Mouse (Mus musculus) right cerebral cortex, postnatal 4 days (tissue): ENCODE measurements at regions not wholly inside any gene's neighbourhood (a gene's known extent, or its start where the extent isn't known, plus 50 kb on each side); places are given as distances from the start of the nearest gene placed in this dataset.

ENCODE experiments used
- DNase-seq: peaks from one replicate; pipeline ENCODE4 v3.0.0-alpha.2; 2022

GRCm38 (mm10) chr13:6060229-6060845 lies 199.1 kb downstream of the Klf6 start:
- DNase-seq, result no peak

- DNase-seq, result no peak
Measured at GRCm38 (mm10) chr13:6062305-6062704, 201.0 kb downstream of the Klf6 start.

- DNase-seq, result no peak
Measured at GRCm38 (mm10) chr13:6062729-6063386, 201.6 kb downstream of the Klf6 start.

- no peak for DNase-seq
Measured at GRCm38 (mm10) chr13:6076978-6077825, 215.9 kb downstream of the Klf6 start.

- DNase-seq, result no peak
Measured at GRCm38 (mm10) chr13:6085891-6086290, 224.6 kb downstream of the Klf6 start.

GRCm38 (mm10) chr13:6109018-6109657 lies 247.9 kb downstream of the Klf6 start:
- DNase-seq, result no peak

- no peak for DNase-seq
Measured at GRCm38 (mm10) chr13:6119703-6120102, 258.4 kb downstream of the Klf6 start.

- DNase-seq, result no peak
Measured at GRCm38 (mm10) chr13:6127311-6127710, 266.0 kb downstream of the Klf6 start.

- DNase-seq, result no peak
Measured at GRCm38 (mm10) chr13:6128903-6129302, 267.6 kb downstream of the Klf6 start.

- DNase-seq, result no peak
Measured at GRCm38 (mm10) chr13:6131363-6131762, 270.1 kb downstream of the Klf6 start.

- no peak for DNase-seq
Measured at GRCm38 (mm10) chr13:6137170-6137569, 275.9 kb downstream of the Klf6 start.

GRCm38 (mm10) chr13:6142771-6143170 lies 281.5 kb downstream of the Klf6 start:
- DNase-seq, result no peak

GRCm38 (mm10) chr13:6153657-6154056 lies 292.4 kb downstream of the Klf6 start:
- no peak for DNase-seq

- no peak for DNase-seq
Measured at GRCm38 (mm10) chr13:6156191-6156590, 294.9 kb downstream of the Klf6 start.

- DNase-seq, result no peak
Measured at GRCm38 (mm10) chr13:6157029-6157428, 295.7 kb downstream of the Klf6 start.

- no peak for DNase-seq
Measured at GRCm38 (mm10) chr13:6157946-6158345, 296.7 kb downstream of the Klf6 start.

GRCm38 (mm10) chr13:6159412-6159811 lies 298.1 kb downstream of the Klf6 start:
- no peak for DNase-seq

- no peak for DNase-seq
Measured at GRCm38 (mm10) chr13:6165916-6166315, 304.6 kb downstream of the Klf6 start.

GRCm38 (mm10) chr13:6167055-6167761 lies 305.9 kb downstream of the Klf6 start:
- no peak for DNase-seq

- DNase-seq, result no peak
Measured at GRCm38 (mm10) chr13:6173095-6173494, 311.8 kb downstream of the Klf6 start.

- no peak for DNase-seq
Measured at GRCm38 (mm10) chr13:6178362-6179070, 317.2 kb downstream of the Klf6 start.

- no peak for DNase-seq
Measured at GRCm38 (mm10) chr13:6189133-6189532, 327.9 kb downstream of the Klf6 start.
